Mouse (Mus musculus) liver, adult 2 months (tissue): ENCODE measurements around the gene Fcgrt. TPM values are rescaled to one million over a fixed set of nuclear protein-coding genes. Genes with fewer than 3 reads are reported as not detected.

ENCODE experiments used
- DNase-seq: peaks from one replicate; pipeline ENCODE4 v3.0.0-alpha.2; 2011; ENCODE audit warnings: low read depth, low spot score; ENCODE audit errors: extremely low read depth
- H3K27ac ChIP-seq: fragments of 200-500 bp; replicated peaks from 2 replicates; pipeline ENCODE4 v1.5.1; 2012; ENCODE audit warnings: low read depth, mild to moderate bottlenecking, control low read depth, inconsistent platforms, low read length; ENCODE audit not compliant: insufficient read depth
- H3K27me3 ChIP-seq: fragments of 200-500 bp; 2 replicates; pipeline ENCODE4 v1.6.1; 2012; ENCODE audit warnings: mild to moderate bottlenecking, moderate library complexity, low read length, inconsistent platforms; ENCODE audit not compliant: control insufficient read depth, insufficient read depth
- H3K36me3 ChIP-seq: fragments of 200-500 bp; 2 replicates; pipeline ENCODE4 v1.6.1; 2012; ENCODE audit warnings: low read length, inconsistent platforms; ENCODE audit not compliant: control insufficient read depth, insufficient read depth
- H3K4me1 ChIP-seq: fragments of 200-500 bp; 2 replicates; pipeline ENCODE4 v1.6.1; 2011; ENCODE audit warnings: low read length; ENCODE audit not compliant: control insufficient read depth, insufficient read depth
- H3K4me3 ChIP-seq: fragments of 200-500 bp; 2 replicates; pipeline ENCODE4 v1.5.1; 2011; ENCODE audit warnings: low read depth, mild to moderate bottlenecking, control low read depth, low read length, moderate library complexity; ENCODE audit not compliant: insufficient read depth
- H3K79me2 ChIP-seq: fragments of 200-500 bp; 2 replicates; pipeline ENCODE4 v1.6.1; 2012; ENCODE audit warnings: inconsistent platforms, mild to moderate bottlenecking, low read length, moderate library complexity; ENCODE audit not compliant: control insufficient read depth, insufficient read depth
- H3K9ac ChIP-seq: fragments of 200-500 bp; 2 replicates; pipeline ENCODE4 v1.6.1; 2012; ENCODE audit warnings: low read depth, mild to moderate bottlenecking, control low read depth, inconsistent platforms, low read length
- CTCF ChIP-seq: fragments of 200-500 bp; IDR thresholded peaks from 2 replicates; pipeline ENCODE4 v1.5.1; 2011; ENCODE audit warnings: low read depth, low read length, control low read depth
- POLR2A ChIP-seq: fragments of 200-500 bp; IDR thresholded peaks from 2 replicates; pipeline ENCODE4 v1.6.1; 2011; ENCODE audit warnings: low read length, control low read depth; ENCODE audit not compliant: insufficient read depth; ENCODE audit errors: extremely low read depth
- WGBS: fragments of 180-500 bp; shearing (Covaris S2); methylation state at CpG from one replicate; pipeline ENCODE4 v1.1.7; 2018; 5-methylcytosine and 5-hydroxymethylcytosine counted together
- polyA plus RNA-seq: library from polyadenylated mRNA; depleted of rRNA; stranded (reverse); fragments of >200 nt; gene quantifications from 2 replicates; pipeline ENCODE4 v1.2.3, GENCODE M21; 2012
- total RNA-seq: library from RNA; depleted of rRNA; stranded (reverse); fragments of >200 nt; gene quantifications from 2 replicates; pipeline ENCODE4 v1.2.3, GENCODE M21; 2014

Gene Fcgrt
- total and polyA plus RNA-seq, 2 experiments: 170 to 188 TPM

GRCm38 (mm10) chr7:45125144-45125600 lies 21.5 kb upstream of the Fcgrt start:
- H3K27me3 ChIP-seq: no peaks in the 10 kb centered on the region
- WGBS: 60% methylated on average over 7 of the region's 7 CpGs
- H3K27ac ChIP-seq: no peak overlapping the region; the same call in 1 of the 2 replicates
- peaks cover 30% of the 10 kb centered on the region for H3K4me1 ChIP-seq
- H3K36me3 ChIP-seq: peaks cover 30% of the 10 kb centered on the region; the same call in 1 of the 2 replicates
- TF ChIP-seq POLR2A (no peak), CTCF (no peak)
- peaks cover 11% of the 10 kb centered on the region; the same call in 1 of the 2 replicates for H3K79me2 ChIP-seq
- no peak overlapping the region for H3K9ac ChIP-seq
- H3K4me3 ChIP-seq: no peak overlapping the region
- peak; percentile 39 for DNase-seq

GRCm38 (mm10) chr7:45124224-45125143 lies 20.8 kb upstream of the Fcgrt start, which contains the start of gene Rps11:
Gene Rps11 (minus strand): TSS chr7:45124439.
- peak within 1 kb of the TSS; percentile 79 for H3K4me3 ChIP-seq
- H3K9ac ChIP-seq: peak within 1 kb of the TSS; percentile 85
- WGBS: 3% methylated on average over 59 of the region's 59 CpGs
- H3K79me2 ChIP-seq: peaks cover 11% of the 10 kb centered on the region; the same call in 1 of the 2 replicates
- peaks cover 30% of the 10 kb centered on the region; the same call in 1 of the 2 replicates for H3K36me3 ChIP-seq
- peak within 1 kb of the TSS; percentile 75 for H3K27ac ChIP-seq
- DNase-seq: peak; percentile 96
- no peaks in the 10 kb centered on the region for H3K27me3 ChIP-seq
- TF ChIP-seq CTCF (no peak), POLR2A (peak; percentile 63; the same call in 1 of the 2 replicates)
- peaks cover 26% of the 10 kb centered on the region for H3K4me1 ChIP-seq

GRCm38 (mm10) chr7:45123186-45123570 lies 19.5 kb upstream of the Fcgrt start:
- WGBS: 18% methylated on average over 12 of the region's 12 CpGs
- Histone ChIP-seq H3K27me3 (no peaks in the 10 kb centered on the region), H3K9ac (peak overlapping the region; percentile 85), H3K27ac (no peak overlapping the region), H3K79me2 (peaks cover 7% of the 10 kb centered on the region; the same call in 1 of the 2 replicates), H3K4me3 (peak overlapping the region; percentile 79), H3K36me3 (peaks cover 30% of the 10 kb centered on the region; the same call in 1 of the 2 replicates), H3K4me1 (peaks cover 26% of the 10 kb centered on the region)
- DNase-seq: no peak
- no peak for TF ChIP-seq CTCF
- TF ChIP-seq POLR2A: no peak

- no peak for TF ChIP-seq CTCF
- no peak for TF ChIP-seq POLR2A
- peaks cover 26% of the 10 kb centered on the region for H3K4me1 ChIP-seq
- H3K36me3 ChIP-seq: peaks cover 30% of the 10 kb centered on the region; the same call in 1 of the 2 replicates
- no peak overlapping the region for H3K4me3 ChIP-seq
- DNase-seq: no peak
- H3K27me3 ChIP-seq: no peaks in the 10 kb centered on the region
- 79% methylated on average over 15 of the region's 15 CpGs for WGBS
- H3K27ac ChIP-seq: no peak overlapping the region
- no peak overlapping the region for H3K9ac ChIP-seq
- H3K79me2 ChIP-seq: peaks cover 3% of the 10 kb centered on the region; the same call in 1 of the 2 replicates
Observed at GRCm38 (mm10) chr7:45122561-45123185, 19.0 kb upstream of the Fcgrt start.

- peaks cover 25% of the 10 kb centered on the region; the same call in 1 of the 2 replicates for H3K36me3 ChIP-seq
Observed at GRCm38 (mm10) chr7:45121966-45122365, 18.3 kb upstream of the Fcgrt start.

More at GRCm38 (mm10) chr7:45121966-45122365, 18.3 kb upstream of the Fcgrt start:
- no peak for DNase-seq
- Histone ChIP-seq H3K4me3 (no peak overlapping the region), H3K27me3 (no peaks in the 10 kb centered on the region), H3K9ac (no peak overlapping the region), H3K27ac (peak overlapping the region; percentile 10; the same call in 1 of the 2 replicates), H3K79me2 (no peaks in the 10 kb centered on the region; the same call in 1 of the 2 replicates), H3K4me1 (peaks cover 21% of the 10 kb centered on the region)
- TF ChIP-seq POLR2A (no peak), CTCF (no peak)
